Mouse (Mus musculus): ENCODE results near the gene Scgb1a1. TPM values are rescaled to one million over a fixed set of nuclear protein-coding genes. Genes with fewer than 3 reads are reported as not detected.

Scgb1a1 gene
- polyA plus RNA-seq, 1 experiment from 2014 or later, result not detected

DNA sequence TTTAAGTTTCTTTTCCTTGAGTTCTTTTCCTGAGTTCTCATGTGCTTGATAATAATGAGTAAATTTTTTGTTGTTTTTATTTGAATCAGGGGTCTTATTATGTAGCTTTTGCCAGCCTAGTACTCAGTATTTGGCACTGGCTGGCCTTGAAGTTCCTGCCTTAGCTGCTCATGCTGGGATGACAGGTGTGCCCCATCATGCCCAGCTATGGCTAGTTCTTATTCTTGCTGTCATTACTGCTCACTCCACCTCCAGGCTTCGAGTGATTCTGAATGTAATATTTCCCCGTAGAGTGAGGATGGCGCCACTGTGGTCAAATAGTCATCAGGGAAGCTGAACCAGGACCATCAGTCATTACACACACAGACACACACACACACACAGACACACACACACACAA lies 23.9 kb downstream of the Scgb1a1 start:
- H3K36me3 ChIP-seq (ENCODE audit: control insufficient read depth, insufficient read depth, low read length), result no peaks in the 10 kb centered on the region
- no peaks in the 10 kb centered on the region for H3K27me3 ChIP-seq (ENCODE audit: control insufficient read depth, insufficient read depth, low read depth, low read length)
- H3K9ac ChIP-seq (ENCODE audit: low read depth, low read length), result no peak overlapping the region
- peaks cover 6% of the 10 kb centered on the region for H3K4me1 ChIP-seq (ENCODE audit: control insufficient read depth, insufficient read depth, low read length)
- no peak overlapping the region for H3K4me3 ChIP-seq (ENCODE audit: low read depth, low read length)
- no peak for ATAC-seq
- 92% methylated on average over 3 of the region's 3 CpGs for whole genome bisulfite sequencing
- no peaks in the 10 kb centered on the region for H3K9me3 ChIP-seq (replicated peaks; ENCODE audit: control insufficient read depth, low read length, poor library complexity, severe bottlenecking)
- H3K27ac ChIP-seq (ENCODE audit: low read length), result no peak overlapping the region
- H3K4me2 ChIP-seq (ENCODE audit: low read length), result no peak overlapping the region

DNA sequence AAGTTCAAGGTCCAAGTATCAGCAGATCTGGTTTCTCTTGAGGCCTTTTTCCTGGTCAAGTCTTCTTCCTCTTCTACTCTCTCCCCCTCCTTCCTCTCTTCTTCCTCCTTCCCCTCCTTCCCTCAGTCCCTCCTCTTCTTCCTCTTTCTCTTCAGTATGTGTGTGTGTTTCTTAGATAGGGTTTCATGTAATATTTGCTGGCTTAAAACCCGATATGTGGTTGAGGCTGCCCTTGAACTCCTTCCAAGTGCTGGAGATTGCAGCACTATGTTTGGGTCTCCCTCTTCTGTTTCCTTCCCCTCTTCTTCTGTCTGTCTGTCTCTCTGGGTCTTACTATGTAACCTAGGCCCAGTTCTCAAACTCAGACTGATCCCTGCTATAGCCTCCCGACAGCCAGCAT lies 24.9 kb downstream of the Scgb1a1 start:
- H3K4me1 ChIP-seq (ENCODE audit: control insufficient read depth, insufficient read depth, low read length), result peaks cover 6% of the 10 kb centered on the region
- no peak overlapping the region for H3K9ac ChIP-seq (ENCODE audit: low read depth, low read length)
- no peak for ATAC-seq
- 98% methylated on average over 2 of the region's 2 CpGs for WGBS
- no peak overlapping the region for H3K4me3 ChIP-seq (ENCODE audit: low read depth, low read length)
- no peak overlapping the region for H3K27ac ChIP-seq (ENCODE audit: low read length)
- no peaks in the 10 kb centered on the region for H3K36me3 ChIP-seq (ENCODE audit: control insufficient read depth, insufficient read depth, low read length)
- H3K9me3 ChIP-seq (replicated peaks; ENCODE audit: control insufficient read depth, low read length, poor library complexity, severe bottlenecking), result no peaks in the 10 kb centered on the region
- H3K27me3 ChIP-seq (ENCODE audit: control insufficient read depth, insufficient read depth, low read depth, low read length), result no peaks in the 10 kb centered on the region
- no peak overlapping the region for H3K4me2 ChIP-seq (ENCODE audit: low read length)

DNA sequence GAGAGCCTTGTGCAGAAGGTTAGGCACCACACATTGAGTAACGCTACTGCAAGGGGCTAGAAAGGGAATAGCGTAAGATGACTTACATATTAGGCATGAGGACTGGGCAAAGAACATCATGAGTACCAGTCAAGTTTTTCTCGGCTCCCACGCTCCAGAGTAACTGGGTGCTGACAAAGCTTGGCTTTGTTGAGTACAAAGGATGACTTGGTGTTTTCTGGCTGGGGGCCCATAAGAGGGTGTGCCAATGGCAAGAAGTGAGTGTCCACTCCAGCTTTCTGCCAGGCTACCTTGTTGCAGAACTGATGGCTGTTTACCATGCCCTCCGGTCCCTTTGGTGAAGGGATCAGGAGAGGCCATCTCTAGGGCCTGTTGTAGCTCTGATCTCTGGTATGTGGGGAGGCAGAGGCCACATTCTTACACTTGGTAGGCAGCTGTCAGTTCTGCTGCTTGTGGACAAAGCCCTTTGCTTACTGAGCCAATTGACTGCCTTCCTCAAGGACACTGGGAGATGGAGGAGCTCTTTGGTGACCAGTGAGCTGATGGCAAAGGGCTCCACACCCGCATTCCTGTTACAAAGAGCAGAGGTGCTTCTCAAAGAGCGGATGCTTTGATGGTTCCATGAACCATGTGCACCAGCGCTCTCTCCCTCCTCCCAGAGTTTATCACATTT lies 26.4 kb downstream of the Scgb1a1 start:
- no peak for ATAC-seq
- Histone ChIP-seq H3K4me3 (ENCODE audit: low read depth, low read length) (no peak overlapping the region), H3K9ac (ENCODE audit: low read depth, low read length) (no peak overlapping the region), H3K4me2 (ENCODE audit: low read length) (no peak overlapping the region), H3K4me1 (ENCODE audit: control insufficient read depth, insufficient read depth, low read length) (peaks cover 3% of the 10 kb centered on the region), H3K9me3 (replicated peaks; ENCODE audit: control insufficient read depth, low read length, poor library complexity, severe bottlenecking) (no peaks in the 10 kb centered on the region), H3K27ac (ENCODE audit: low read length) (no peak overlapping the region), H3K27me3 (ENCODE audit: control insufficient read depth, insufficient read depth, low read depth, low read length) (no peaks in the 10 kb centered on the region), H3K36me3 (ENCODE audit: control insufficient read depth, insufficient read depth, low read length) (no peaks in the 10 kb centered on the region)
- WGBS, result 83% methylated on average over 8 of the region's 8 CpGs

DNA sequence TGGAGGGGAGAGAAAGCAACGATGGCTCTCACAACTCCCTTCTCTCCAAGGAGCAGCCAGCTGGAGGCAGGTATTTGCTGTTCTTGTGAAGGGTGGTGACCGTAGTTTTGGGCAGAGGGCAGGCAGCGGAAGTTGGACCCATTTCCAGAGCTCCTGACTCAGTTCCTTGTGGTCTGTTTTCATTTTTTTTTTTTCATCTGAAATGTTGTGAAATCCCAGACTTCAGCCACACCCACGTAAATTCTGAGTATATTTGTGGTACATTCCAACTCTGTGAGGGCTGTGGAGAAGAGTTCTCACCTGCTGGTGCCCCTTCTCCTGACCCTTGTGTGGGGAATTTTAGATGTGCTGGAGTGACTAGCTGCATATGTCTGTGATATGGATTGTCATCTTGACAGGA lies 27.7 kb downstream of the Scgb1a1 start:
- no peak for ATAC-seq
- no peak overlapping the region for H3K9ac ChIP-seq (ENCODE audit: low read depth, low read length)
- no peaks in the 10 kb centered on the region for H3K4me1 ChIP-seq (ENCODE audit: control insufficient read depth, insufficient read depth, low read length)
- no peak overlapping the region for H3K27ac ChIP-seq (ENCODE audit: low read length)
- no peaks in the 10 kb centered on the region for H3K36me3 ChIP-seq (ENCODE audit: control insufficient read depth, insufficient read depth, low read length)
- H3K4me3 ChIP-seq (ENCODE audit: low read depth, low read length), result no peak overlapping the region
- H3K27me3 ChIP-seq (ENCODE audit: control insufficient read depth, insufficient read depth, low read depth, low read length), result no peaks in the 10 kb centered on the region
- no peak overlapping the region for H3K4me2 ChIP-seq (ENCODE audit: low read length)
- 73% methylated on average over 4 of the region's 4 CpGs for WGBS
- H3K9me3 ChIP-seq (replicated peaks; ENCODE audit: control insufficient read depth, low read length, poor library complexity, severe bottlenecking), result no peaks in the 10 kb centered on the region

DNA sequence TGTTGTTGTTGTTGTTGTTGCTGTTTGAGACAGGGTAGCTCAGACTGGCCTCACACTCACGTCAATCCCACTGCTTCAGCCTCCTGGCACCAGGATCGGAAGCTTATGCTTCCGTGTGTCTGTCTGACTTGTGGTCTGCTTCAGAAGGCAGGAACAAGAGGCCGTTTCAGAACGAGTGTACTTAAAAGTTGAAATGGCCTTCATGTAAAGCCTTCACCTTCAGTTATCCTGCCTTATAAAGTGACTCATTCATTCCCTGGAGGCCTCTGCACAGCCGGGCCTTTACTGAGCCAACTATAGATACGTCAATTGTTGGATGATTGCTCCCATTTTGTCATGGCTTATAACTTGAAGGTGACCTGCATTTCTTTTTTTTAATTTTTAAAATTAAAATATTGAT lies 28.4 kb downstream of the Scgb1a1 start:
- Histone ChIP-seq H3K4me1 (ENCODE audit: control insufficient read depth, insufficient read depth, low read length) (no peaks in the 10 kb centered on the region), H3K27ac (ENCODE audit: low read length) (no peak overlapping the region), H3K36me3 (ENCODE audit: control insufficient read depth, insufficient read depth, low read length) (no peaks in the 10 kb centered on the region), H3K9me3 (replicated peaks; ENCODE audit: control insufficient read depth, low read length, poor library complexity, severe bottlenecking) (no peaks in the 10 kb centered on the region), H3K27me3 (ENCODE audit: control insufficient read depth, insufficient read depth, low read depth, low read length) (no peaks in the 10 kb centered on the region), H3K4me3 (ENCODE audit: low read depth, low read length) (no peak overlapping the region), H3K9ac (ENCODE audit: low read depth, low read length) (no peak overlapping the region), H3K4me2 (ENCODE audit: low read length) (no peak overlapping the region)
- 82% methylated on average over 7 of the region's 7 CpGs for WGBS
- no peak for ATAC-seq

DNA sequence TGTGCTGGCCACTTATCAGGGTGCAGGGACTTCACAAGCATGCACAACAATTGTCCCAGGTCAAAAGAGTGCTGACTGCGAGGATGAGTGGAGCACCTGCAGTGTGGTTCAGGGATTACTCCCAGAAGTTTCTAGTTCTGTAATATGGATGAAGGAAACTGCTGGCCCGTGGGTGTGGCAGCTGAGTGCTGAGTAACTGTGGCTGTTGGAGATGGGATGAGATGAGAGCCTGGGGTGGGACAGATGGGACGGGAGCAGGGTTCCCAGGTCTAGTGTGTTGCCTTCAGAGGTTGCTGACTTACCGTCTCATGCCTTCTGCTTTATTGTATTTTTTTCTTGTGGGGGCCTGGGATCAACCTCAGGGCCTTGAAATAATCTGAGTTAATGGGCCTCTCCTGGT lies 28.8 kb downstream of the Scgb1a1 start:
- Histone ChIP-seq H3K4me2 (ENCODE audit: low read length) (no peak overlapping the region), H3K4me1 (ENCODE audit: control insufficient read depth, insufficient read depth, low read length) (no peaks in the 10 kb centered on the region), H3K36me3 (ENCODE audit: control insufficient read depth, insufficient read depth, low read length) (no peaks in the 10 kb centered on the region), H3K9ac (ENCODE audit: low read depth, low read length) (no peak overlapping the region), H3K27me3 (ENCODE audit: control insufficient read depth, insufficient read depth, low read depth, low read length) (no peaks in the 10 kb centered on the region), H3K9me3 (replicated peaks; ENCODE audit: control insufficient read depth, low read length, poor library complexity, severe bottlenecking) (no peaks in the 10 kb centered on the region), H3K27ac (ENCODE audit: low read length) (no peak overlapping the region), H3K4me3 (ENCODE audit: low read depth, low read length) (no peak overlapping the region)
- no peak for ATAC-seq
- WGBS, result 76% methylated on average over 4 of the region's 4 CpGs

DNA sequence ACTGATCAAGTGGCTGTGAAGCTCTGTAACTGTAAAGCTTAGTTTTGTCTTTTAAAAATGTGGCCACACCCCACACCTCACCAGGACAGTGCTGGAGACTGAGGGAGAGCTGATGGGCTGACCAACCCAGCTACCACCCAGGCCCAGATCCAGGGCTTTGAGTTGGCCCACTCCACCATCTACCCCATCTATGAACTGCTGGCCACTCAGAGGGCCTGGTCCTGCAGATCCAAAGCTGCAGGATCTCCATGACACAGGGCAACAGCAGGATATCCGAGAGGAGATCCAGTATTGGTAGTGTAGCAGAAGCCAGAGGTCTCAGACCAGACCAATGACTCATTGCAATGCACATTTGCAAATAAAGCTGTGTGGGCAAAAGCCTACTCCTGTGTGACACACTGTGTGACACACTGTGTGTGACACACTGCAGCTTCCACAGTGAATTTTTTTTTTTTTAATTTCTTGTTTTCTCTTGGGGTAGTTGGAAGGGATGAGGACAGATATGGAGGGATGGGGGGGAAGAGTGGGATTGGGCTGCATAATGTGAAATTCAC lies 29.4 kb downstream of the Scgb1a1 start:
- H3K36me3 ChIP-seq (ENCODE audit: control insufficient read depth, insufficient read depth, low read length), result no peaks in the 10 kb centered on the region
- no peak for ATAC-seq
- H3K4me3 ChIP-seq (ENCODE audit: low read depth, low read length), result no peak overlapping the region
- H3K9me3 ChIP-seq (replicated peaks; ENCODE audit: control insufficient read depth, low read length, poor library complexity, severe bottlenecking), result no peaks in the 10 kb centered on the region
- H3K27ac ChIP-seq (ENCODE audit: low read length), result no peak overlapping the region
- H3K27me3 ChIP-seq (ENCODE audit: control insufficient read depth, insufficient read depth, low read depth, low read length), result no peaks in the 10 kb centered on the region
- H3K9ac ChIP-seq (ENCODE audit: low read depth, low read length), result no peak overlapping the region
- H3K4me2 ChIP-seq (ENCODE audit: low read length), result no peak overlapping the region
- WGBS, result 62% methylated on average over 1 of the region's 1 CpGs
- no peaks in the 10 kb centered on the region for H3K4me1 ChIP-seq (ENCODE audit: control insufficient read depth, insufficient read depth, low read length)

DNA sequence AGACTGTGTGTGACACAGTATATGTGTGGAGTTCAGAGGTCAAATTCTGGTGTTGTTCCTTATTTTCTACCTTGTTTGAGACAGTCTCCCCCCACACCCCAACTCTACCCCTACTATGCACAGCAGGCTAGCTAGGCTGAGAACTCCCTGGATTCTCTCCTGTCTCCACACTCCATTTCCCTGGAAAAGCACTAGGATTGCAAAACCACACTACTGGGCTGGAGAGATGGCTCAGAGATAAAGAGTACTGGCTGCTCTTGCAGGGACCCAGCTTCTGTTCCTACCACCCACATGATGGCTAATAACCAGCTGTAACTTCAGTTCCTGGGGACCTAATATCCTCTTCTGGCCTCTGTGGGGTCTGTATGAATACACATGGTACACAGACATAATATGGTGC lies 30.1 kb downstream of the Scgb1a1 start:
- no peaks in the 10 kb centered on the region for H3K4me1 ChIP-seq (ENCODE audit: control insufficient read depth, insufficient read depth, low read length)
- H3K27ac ChIP-seq (ENCODE audit: low read length), result no peak overlapping the region
- H3K36me3 ChIP-seq (ENCODE audit: control insufficient read depth, insufficient read depth, low read length), result no peaks in the 10 kb centered on the region
- no peak overlapping the region for H3K9ac ChIP-seq (ENCODE audit: low read depth, low read length)
- no peak overlapping the region for H3K4me2 ChIP-seq (ENCODE audit: low read length)
- H3K4me3 ChIP-seq (ENCODE audit: low read depth, low read length), result no peak overlapping the region
- H3K27me3 ChIP-seq (ENCODE audit: control insufficient read depth, insufficient read depth, low read depth, low read length), result no peaks in the 10 kb centered on the region
- no peak for ATAC-seq
- no peaks in the 10 kb centered on the region for H3K9me3 ChIP-seq (replicated peaks; ENCODE audit: control insufficient read depth, low read length, poor library complexity, severe bottlenecking)

DNA sequence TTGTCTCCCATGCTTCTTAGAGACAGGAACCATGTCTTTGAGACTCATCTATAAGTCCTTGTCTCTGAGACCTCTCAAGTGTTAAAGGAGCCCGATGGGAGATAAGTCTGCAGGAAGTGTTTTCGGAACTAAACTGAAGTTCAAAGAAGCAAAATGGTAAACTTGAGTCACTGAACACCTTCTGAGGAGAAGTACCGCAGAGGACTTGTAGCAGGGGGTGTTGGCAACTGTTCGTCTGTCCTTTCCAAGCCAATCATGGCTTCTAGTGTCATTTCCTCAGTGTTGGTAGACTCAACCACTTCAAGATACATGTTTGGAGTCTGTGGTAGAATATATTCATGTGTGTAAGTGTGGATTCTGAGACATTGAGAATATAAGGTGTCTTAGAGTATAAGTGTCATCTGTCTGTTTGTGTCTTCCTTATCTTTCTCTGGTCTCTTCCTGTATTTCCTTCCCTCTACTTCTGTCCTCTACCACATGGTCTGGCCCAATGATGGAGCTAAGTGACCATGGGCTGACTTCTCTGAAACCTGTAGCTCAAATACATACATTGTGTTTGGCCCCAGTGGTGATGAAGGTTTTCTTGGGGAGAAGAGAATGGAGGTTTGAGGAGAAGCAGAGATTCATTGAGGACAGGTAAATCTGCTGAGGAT lies 31.9 kb downstream of the Scgb1a1 start:
- no peaks in the 10 kb centered on the region for H3K4me1 ChIP-seq (ENCODE audit: control insufficient read depth, insufficient read depth, low read length)
- no peak for ATAC-seq
- H3K27me3 ChIP-seq (ENCODE audit: control insufficient read depth, insufficient read depth, low read depth, low read length), result no peaks in the 10 kb centered on the region
- no peak overlapping the region for H3K9ac ChIP-seq (ENCODE audit: low read depth, low read length)
- H3K4me3 ChIP-seq (ENCODE audit: low read depth, low read length), result no peak overlapping the region
- WGBS, result 92% methylated on average over 4 of the region's 4 CpGs
- no peaks in the 10 kb centered on the region for H3K9me3 ChIP-seq (replicated peaks; ENCODE audit: control insufficient read depth, low read length, poor library complexity, severe bottlenecking)
- no peak overlapping the region for H3K27ac ChIP-seq (ENCODE audit: low read length)
- no peaks in the 10 kb centered on the region for H3K36me3 ChIP-seq (ENCODE audit: control insufficient read depth, insufficient read depth, low read length)
- H3K4me2 ChIP-seq (ENCODE audit: low read length), result no peak overlapping the region

Data from midbrain, embryonic 16.5 days (tissue).